Mouse (Mus musculus): Measurements from ENCODE around the gene 4931440F15Rik. TPM values are rescaled to one million over a fixed set of nuclear protein-coding genes. Genes with fewer than 3 reads are reported as not detected.

The 4931440F15Rik gene
- polyA plus RNA-seq, 2 experiments: 0.09 to 0.22 TPM

DNA sequence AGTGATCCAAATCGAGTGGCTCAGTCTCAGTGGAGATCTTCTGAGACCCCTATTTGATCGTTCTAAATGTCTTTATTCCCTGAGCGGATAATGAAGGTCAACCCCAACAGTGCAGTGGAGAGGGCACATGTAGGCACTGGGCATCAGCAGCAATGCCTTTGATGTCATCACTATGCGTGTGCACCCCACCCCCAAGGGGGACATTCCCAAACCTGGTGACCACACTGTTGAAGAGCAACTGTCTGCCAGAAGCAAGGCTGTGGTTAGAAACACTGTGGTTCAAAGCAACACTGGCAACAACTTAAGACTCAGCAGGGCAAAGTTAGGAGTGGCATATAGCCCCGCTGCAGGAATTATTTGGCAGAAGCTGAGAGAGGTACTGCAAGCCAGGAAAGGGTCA is 18.1 kb downstream of the 4931440F15Rik start:
- Histone ChIP-seq H3K9ac (ENCODE audit: low read depth, low read length, severe bottlenecking) (no peak overlapping the region), H3K4me1 (ENCODE audit: control insufficient read depth, insufficient read depth, low read length) (no peaks in the 10 kb centered on the region), H3K27me3 (ENCODE audit: control insufficient read depth, insufficient read depth, low read length) (no peaks in the 10 kb centered on the region), H3K4me2 (replicated peaks; ENCODE audit: low read depth, low read length, severe bottlenecking) (no peak overlapping the region), H3K4me3 (replicated peaks; ENCODE audit: low read length) (no peak overlapping the region), H3K9me3 (ENCODE audit: control insufficient read depth, low read length) (no peaks in the 10 kb centered on the region), H3K36me3 (ENCODE audit: control insufficient read depth, insufficient read depth, low read length) (no peaks in the 10 kb centered on the region), H3K27ac (replicated peaks; ENCODE audit: low read depth, low read length) (no peak overlapping the region)
- no peak for ATAC-seq (ENCODE audit: low FRiP score, low read depth)
- no peak for TF ChIP-seq POLR2A (IDR thresholded peaks at IDR 0.05; ENCODE audit: borderline replicate concordance, extremely low read depth, insufficient read depth, insufficient read length)
- DNase-seq (ENCODE audit: low spot score): no peak
- 85% methylated on average over 5 of the region's 5 CpGs for WGBS

DNA sequence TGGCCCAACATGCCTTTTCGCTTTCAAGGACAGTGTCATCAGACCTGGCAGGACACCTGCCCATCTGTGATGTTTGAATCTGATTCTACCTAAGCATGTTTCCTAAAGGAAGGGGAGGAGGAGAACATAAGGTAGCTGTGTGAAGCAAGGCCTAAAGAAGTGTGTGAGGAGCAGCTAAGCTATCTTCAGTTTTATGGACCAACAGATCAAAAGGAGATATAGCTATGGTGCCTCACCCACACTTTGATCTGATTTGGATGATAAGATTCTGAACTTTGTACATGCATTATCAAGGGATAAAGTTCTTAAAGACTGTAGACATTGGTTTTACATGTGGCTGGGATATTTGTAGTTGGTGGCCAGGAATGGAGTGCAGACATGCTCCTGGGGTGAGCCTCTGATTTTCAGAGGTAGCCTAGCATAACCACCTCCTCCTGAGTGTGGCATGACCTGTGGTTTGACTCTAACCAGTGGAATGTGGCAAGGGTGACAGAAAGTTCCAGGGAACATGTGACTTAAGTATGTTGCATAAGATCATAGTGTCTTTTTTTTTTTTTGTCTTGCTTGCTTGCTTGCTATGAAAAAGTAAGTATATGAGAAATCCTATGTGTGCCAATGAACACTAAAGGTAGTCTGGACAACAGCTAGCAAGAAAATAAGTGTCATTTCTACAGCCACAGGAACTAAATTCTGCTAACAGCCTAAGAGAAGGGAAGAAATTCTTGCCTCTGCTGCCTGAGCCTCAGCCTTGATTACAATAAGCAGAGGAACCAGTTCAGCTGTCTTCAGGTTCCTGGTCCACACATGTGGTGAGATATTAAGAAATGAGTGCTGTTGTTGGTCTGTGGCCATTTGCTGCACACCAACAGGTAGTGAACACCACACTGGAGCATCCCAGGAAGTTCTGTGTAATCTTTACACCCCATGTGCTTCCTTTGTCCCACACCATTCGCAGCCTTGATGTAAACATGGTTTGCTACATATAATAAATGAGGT is 23.7 kb downstream of the 4931440F15Rik start:
- DNase-seq (ENCODE audit: low spot score): no peak
- 83% methylated on average over 2 of the region's 2 CpGs for WGBS
- H3K9me3 ChIP-seq (ENCODE audit: control insufficient read depth, low read length): no peaks in the 10 kb centered on the region
- no peak for ATAC-seq (ENCODE audit: low FRiP score, low read depth)
- no peaks in the 10 kb centered on the region for H3K36me3 ChIP-seq (ENCODE audit: control insufficient read depth, insufficient read depth, low read length)
- no peak overlapping the region for H3K4me2 ChIP-seq (replicated peaks; ENCODE audit: low read depth, low read length, severe bottlenecking)
- no peak overlapping the region for H3K4me3 ChIP-seq (replicated peaks; ENCODE audit: low read length)
- H3K4me1 ChIP-seq (ENCODE audit: control insufficient read depth, insufficient read depth, low read length): no peaks in the 10 kb centered on the region
- H3K27me3 ChIP-seq (ENCODE audit: control insufficient read depth, insufficient read depth, low read length): no peaks in the 10 kb centered on the region
- no peak overlapping the region for H3K9ac ChIP-seq (ENCODE audit: low read depth, low read length, severe bottlenecking)
- no peak for TF ChIP-seq POLR2A (IDR thresholded peaks at IDR 0.05; ENCODE audit: borderline replicate concordance, extremely low read depth, insufficient read depth, insufficient read length)
- no peak overlapping the region for H3K27ac ChIP-seq (replicated peaks; ENCODE audit: low read depth, low read length)

DNA sequence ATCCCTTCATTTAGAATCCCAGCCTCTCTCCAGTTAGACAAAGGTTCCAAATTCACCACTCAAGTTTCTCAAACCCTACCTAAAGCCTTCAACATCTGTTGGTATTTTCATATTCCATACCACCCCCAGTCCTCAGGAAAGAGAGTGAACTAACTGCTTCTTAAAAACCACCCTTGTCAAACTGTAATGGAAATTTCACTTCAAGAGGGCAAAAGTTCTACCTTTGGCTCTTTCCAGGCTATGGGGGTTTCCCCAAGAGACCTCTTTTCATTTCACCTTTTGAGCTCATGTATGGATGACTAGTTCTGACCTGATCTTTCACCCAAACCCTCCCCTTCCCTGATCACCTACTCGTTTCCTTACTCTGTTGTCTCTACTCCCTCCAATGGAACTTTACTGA is 25.6 kb downstream of the 4931440F15Rik start:
- H3K27ac ChIP-seq (replicated peaks; ENCODE audit: low read depth, low read length): no peak overlapping the region
- H3K27me3 ChIP-seq (ENCODE audit: control insufficient read depth, insufficient read depth, low read length): no peaks in the 10 kb centered on the region
- no peaks in the 10 kb centered on the region for H3K4me1 ChIP-seq (ENCODE audit: control insufficient read depth, insufficient read depth, low read length)
- no peaks in the 10 kb centered on the region for H3K9me3 ChIP-seq (ENCODE audit: control insufficient read depth, low read length)
- H3K4me3 ChIP-seq (replicated peaks; ENCODE audit: low read length): no peak overlapping the region
- DNase-seq (ENCODE audit: low spot score): no peak
- H3K36me3 ChIP-seq (ENCODE audit: control insufficient read depth, insufficient read depth, low read length): no peaks in the 10 kb centered on the region
- no peak overlapping the region for H3K4me2 ChIP-seq (replicated peaks; ENCODE audit: low read depth, low read length, severe bottlenecking)
- 64% methylated on average over 1 of the region's 1 CpGs for WGBS
- no peak overlapping the region for H3K9ac ChIP-seq (ENCODE audit: low read depth, low read length, severe bottlenecking)
- TF ChIP-seq POLR2A (IDR thresholded peaks at IDR 0.05; ENCODE audit: borderline replicate concordance, extremely low read depth, insufficient read depth, insufficient read length): no peak
- ATAC-seq (ENCODE audit: low FRiP score, low read depth): no peak

DNA sequence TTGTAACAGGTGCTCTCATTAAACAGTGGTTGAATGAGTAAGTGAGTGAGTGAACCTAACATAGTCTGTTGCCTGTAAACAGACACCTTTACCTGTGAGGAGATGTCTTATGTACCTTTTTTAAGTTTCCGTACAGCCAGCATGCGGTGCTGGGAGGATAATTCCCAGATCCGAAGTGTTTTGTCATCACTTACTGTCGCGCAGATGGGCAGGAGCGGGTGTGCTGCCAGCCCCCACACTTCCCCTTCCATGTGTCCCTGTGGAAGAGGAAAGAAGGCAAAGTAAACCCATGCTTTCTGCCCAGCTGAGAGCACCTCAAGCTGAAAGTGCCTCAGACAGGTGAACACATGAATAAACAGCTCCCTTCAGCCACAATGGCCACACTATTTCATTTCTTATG is 30.4 kb downstream of the 4931440F15Rik start:
- 74% methylated on average over 6 of the region's 6 CpGs for WGBS
- no peaks in the 10 kb centered on the region for H3K4me1 ChIP-seq (ENCODE audit: control insufficient read depth, insufficient read depth, low read length)
- no peak overlapping the region for H3K27ac ChIP-seq (replicated peaks; ENCODE audit: low read depth, low read length)
- DNase-seq (ENCODE audit: low spot score) (no peak), ATAC-seq (ENCODE audit: low FRiP score, low read depth) (no peak)
- no peak overlapping the region for H3K4me2 ChIP-seq (replicated peaks; ENCODE audit: low read depth, low read length, severe bottlenecking)
- no peak overlapping the region for H3K9ac ChIP-seq (ENCODE audit: low read depth, low read length, severe bottlenecking)
- no peaks in the 10 kb centered on the region for H3K27me3 ChIP-seq (ENCODE audit: control insufficient read depth, insufficient read depth, low read length)
- H3K9me3 ChIP-seq (ENCODE audit: control insufficient read depth, low read length): no peaks in the 10 kb centered on the region
- TF ChIP-seq POLR2A (IDR thresholded peaks at IDR 0.05; ENCODE audit: borderline replicate concordance, extremely low read depth, insufficient read depth, insufficient read length): no peak
- no peaks in the 10 kb centered on the region for H3K36me3 ChIP-seq (ENCODE audit: control insufficient read depth, insufficient read depth, low read length)
- H3K4me3 ChIP-seq (replicated peaks; ENCODE audit: low read length): no peak overlapping the region

DNA sequence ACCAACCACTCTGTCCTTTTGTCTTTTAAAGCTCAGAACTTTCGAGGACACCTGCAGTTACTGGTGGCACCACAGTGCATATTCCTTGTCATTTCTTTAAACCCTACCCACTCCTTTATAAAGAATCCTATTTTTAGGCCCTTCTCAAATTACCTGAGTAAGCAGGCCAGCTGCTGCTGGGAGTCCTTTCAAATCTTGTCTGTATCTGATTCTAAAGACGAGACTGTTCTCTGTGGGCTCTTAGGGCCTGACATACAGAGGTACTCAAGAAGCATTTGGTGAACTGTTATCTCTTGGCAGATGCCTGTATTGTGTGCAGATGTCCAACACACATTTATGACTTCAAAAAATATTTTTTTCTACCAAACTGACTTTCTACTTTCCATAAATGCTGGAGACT is 31.0 kb downstream of the 4931440F15Rik start:
- TF ChIP-seq POLR2A (IDR thresholded peaks at IDR 0.05; ENCODE audit: borderline replicate concordance, extremely low read depth, insufficient read depth, insufficient read length): no peak
- no peak overlapping the region for H3K9ac ChIP-seq (ENCODE audit: low read depth, low read length, severe bottlenecking)
- DNase-seq (ENCODE audit: low spot score) (no peak), ATAC-seq (ENCODE audit: low FRiP score, low read depth) (peak; percentile 37; the same call in 1 of the 2 replicates)
- H3K4me1 ChIP-seq (ENCODE audit: control insufficient read depth, insufficient read depth, low read length): no peaks in the 10 kb centered on the region
- no peaks in the 10 kb centered on the region for H3K9me3 ChIP-seq (ENCODE audit: control insufficient read depth, low read length)
- no peak overlapping the region for H3K4me3 ChIP-seq (replicated peaks; ENCODE audit: low read length)
- no peak overlapping the region for H3K27ac ChIP-seq (replicated peaks; ENCODE audit: low read depth, low read length)
- WGBS: 40% methylated on average over 2 of the region's 2 CpGs
- no peaks in the 10 kb centered on the region for H3K27me3 ChIP-seq (ENCODE audit: control insufficient read depth, insufficient read depth, low read length)
- no peak overlapping the region for H3K4me2 ChIP-seq (replicated peaks; ENCODE audit: low read depth, low read length, severe bottlenecking)
- H3K36me3 ChIP-seq (ENCODE audit: control insufficient read depth, insufficient read depth, low read length): no peaks in the 10 kb centered on the region

Measured in limb, embryonic 14.5 days (tissue).